Mouse (Mus musculus) kidney, adult 2 months (tissue): ENCODE measurements around the gene Arf3. TPM values are rescaled to one million over a fixed set of nuclear protein-coding genes. Genes with fewer than 3 reads are reported as not detected.
A peak's percentile ranks its signal among the peaks of the same experiment; 100 is the strongest.

Source experiments
- DNase-seq: peaks from one replicate; pipeline ENCODE4 v3.0.0; 2021
- H3K27ac ChIP-seq: fragments of 200-500 bp; 2 replicates; pipeline ENCODE4 v1.5.1; 2012; ENCODE audit warnings: low read depth, low read length, control low read depth, inconsistent platforms; ENCODE audit not compliant: insufficient read depth
- H3K27me3 ChIP-seq: fragments of 200-500 bp; replicated peaks from 2 replicates; pipeline ENCODE4 v1.6.1; 2012; ENCODE audit warnings: mild to moderate bottlenecking, moderate library complexity, low read length, inconsistent platforms; ENCODE audit not compliant: control insufficient read depth, insufficient read depth
- H3K36me3 ChIP-seq: fragments of 200-500 bp; 2 replicates; pipeline ENCODE4 v1.6.1; 2012; ENCODE audit warnings: mild to moderate bottlenecking, moderate library complexity, low read length, inconsistent platforms; ENCODE audit not compliant: control insufficient read depth, insufficient read depth
- H3K4me1 ChIP-seq: fragments of 200-500 bp; 2 replicates; pipeline ENCODE4 v1.6.1; 2011; ENCODE audit warnings: low read length; ENCODE audit not compliant: control insufficient read depth, insufficient read depth
- H3K4me3 ChIP-seq: fragments of 200-500 bp; 2 replicates; pipeline ENCODE4 v1.5.1; 2011; ENCODE audit warnings: mild to moderate bottlenecking, low read depth, low read length, control low read depth; ENCODE audit not compliant: insufficient read depth
- CTCF ChIP-seq: fragments of 200-500 bp; conservative IDR thresholded peaks from 2 replicates; pipeline ENCODE4 v1.5.1; 2011; ENCODE audit warnings: low read depth, mild to moderate bottlenecking, control low read depth, low read length, moderate library complexity, mixed read lengths; ENCODE audit not compliant: insufficient read depth, insufficient read length
- POLR2A ChIP-seq: fragments of 200-500 bp; IDR thresholded peaks from one replicate; pipeline ENCODE4 v1.6.1; 2011; ENCODE audit warnings: low read depth, low read length, control low read depth
- WGBS: fragments of 180-500 bp; shearing (Covaris S2); methylation state at CpG from one replicate; pipeline ENCODE4 v1.1.7; 2018; 5-methylcytosine and 5-hydroxymethylcytosine counted together
- polyA plus RNA-seq: library from polyadenylated mRNA; depleted of rRNA; stranded (reverse); fragments of >200 nt; gene quantifications from 2 replicates; pipeline ENCODE4 v1.2.3, GENCODE M21; 2012; rRNA removed

Gene Arf3
- polyA plus RNA-seq, 1 experiment, result 143 TPM

DNA sequence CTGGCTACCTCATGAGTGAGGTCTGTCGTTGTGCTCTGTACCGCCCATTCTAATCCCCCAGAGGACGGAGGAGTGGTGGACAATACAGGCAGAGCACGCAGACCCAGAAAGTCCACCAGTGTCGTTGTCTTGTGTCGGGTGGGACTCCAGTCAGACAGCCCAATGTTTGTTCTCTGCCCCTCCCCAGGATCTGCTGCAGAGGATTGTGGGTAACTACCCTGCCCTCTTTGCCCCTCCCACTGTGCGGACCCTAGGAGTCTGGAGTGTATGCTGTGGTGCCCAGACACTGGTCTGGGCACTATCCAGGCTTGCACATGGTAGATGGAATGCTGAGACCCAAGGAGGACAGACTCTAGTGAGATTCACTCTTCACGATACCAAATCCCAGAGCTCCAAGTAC is 66.8 kb downstream of the Arf3 start:
- Histone ChIP-seq H3K27ac (peak overlapping the region; percentile 10; the same call in 1 of the 2 replicates), H3K4me1 (peaks cover 9% of the 10 kb centered on the region; the same call in 1 of the 2 replicates), H3K36me3 (no peaks in the 10 kb centered on the region), H3K4me3 (no peak overlapping the region), H3K27me3 (no peaks in the 10 kb centered on the region; the same call in 1 of the 2 replicates)
- no peak for DNase-seq
- TF ChIP-seq POLR2A (no peak), CTCF (no peak)
- WGBS, result 53% methylated on average over 8 of the region's 8 CpGs

DNA sequence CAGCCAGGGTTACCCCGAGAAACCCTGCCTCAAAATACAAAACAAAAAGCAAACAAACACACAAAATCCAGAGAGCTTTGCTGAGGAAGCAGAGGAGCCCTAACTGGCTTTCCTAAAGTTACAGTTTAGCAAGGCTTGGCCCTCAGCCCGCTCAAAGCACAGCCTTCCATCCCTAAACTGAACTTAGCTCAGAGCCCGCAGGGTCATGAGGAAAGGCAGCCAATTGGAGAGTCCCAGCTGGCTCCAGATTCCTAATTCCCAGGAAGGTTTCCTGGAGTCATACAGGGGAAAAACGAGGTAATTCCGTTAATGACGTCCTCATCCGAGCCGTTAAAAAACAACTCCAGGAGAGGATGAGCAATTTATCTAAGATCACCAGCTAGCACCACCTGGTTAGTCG is 67.3 kb downstream of the Arf3 start:
- H3K4me3 ChIP-seq, result no peak overlapping the region
- H3K36me3 ChIP-seq, result no peaks in the 10 kb centered on the region
- peak; percentile 94 for DNase-seq
- TF ChIP-seq POLR2A, result no peak
- no peak for TF ChIP-seq CTCF
- H3K27me3 ChIP-seq, result no peaks in the 10 kb centered on the region; the same call in 1 of the 2 replicates
- WGBS, result 11% methylated on average over 9 of the region's 9 CpGs
- peaks cover 9% of the 10 kb centered on the region; the same call in 1 of the 2 replicates for H3K4me1 ChIP-seq
- peak overlapping the region; percentile 57 for H3K27ac ChIP-seq

DNA sequence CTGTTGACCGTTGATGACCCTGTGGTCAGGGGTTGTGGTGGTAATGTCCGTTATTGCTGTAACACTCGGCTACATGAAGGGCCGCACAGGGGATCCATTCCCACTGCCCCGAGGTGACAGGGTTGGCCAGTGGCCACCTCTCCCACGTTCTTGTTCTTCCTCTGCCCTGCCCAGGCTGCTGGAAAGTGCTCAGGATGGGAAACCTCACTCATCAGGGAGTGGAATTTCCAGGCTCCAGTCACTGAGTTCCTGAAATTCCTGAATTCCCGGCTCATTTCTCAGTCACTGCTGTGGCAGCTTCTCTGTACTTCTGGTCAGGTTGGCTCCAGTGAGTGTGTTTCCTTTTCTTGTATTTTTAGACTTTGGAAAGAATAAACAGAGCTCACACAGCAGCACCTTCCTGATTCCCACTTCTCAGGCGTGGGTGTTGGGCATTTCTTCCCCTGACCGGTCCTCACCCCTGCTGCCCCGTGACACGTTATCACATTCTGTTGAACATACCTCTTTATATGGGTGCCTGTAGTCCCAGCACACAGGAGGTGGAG is 70.8 kb downstream of the Arf3 start:
- TF ChIP-seq POLR2A (no peak), CTCF (no peak)
- no peaks in the 10 kb centered on the region for H3K36me3 ChIP-seq
- H3K4me3 ChIP-seq, result no peak overlapping the region
- peak overlapping the region; percentile 39 for H3K27ac ChIP-seq
- DNase-seq, result peak; percentile 87
- 24% methylated on average over 11 of the region's 11 CpGs for WGBS
- no peaks in the 10 kb centered on the region for H3K27me3 ChIP-seq
- peaks cover 9% of the 10 kb centered on the region; the same call in 1 of the 2 replicates for H3K4me1 ChIP-seq

DNA sequence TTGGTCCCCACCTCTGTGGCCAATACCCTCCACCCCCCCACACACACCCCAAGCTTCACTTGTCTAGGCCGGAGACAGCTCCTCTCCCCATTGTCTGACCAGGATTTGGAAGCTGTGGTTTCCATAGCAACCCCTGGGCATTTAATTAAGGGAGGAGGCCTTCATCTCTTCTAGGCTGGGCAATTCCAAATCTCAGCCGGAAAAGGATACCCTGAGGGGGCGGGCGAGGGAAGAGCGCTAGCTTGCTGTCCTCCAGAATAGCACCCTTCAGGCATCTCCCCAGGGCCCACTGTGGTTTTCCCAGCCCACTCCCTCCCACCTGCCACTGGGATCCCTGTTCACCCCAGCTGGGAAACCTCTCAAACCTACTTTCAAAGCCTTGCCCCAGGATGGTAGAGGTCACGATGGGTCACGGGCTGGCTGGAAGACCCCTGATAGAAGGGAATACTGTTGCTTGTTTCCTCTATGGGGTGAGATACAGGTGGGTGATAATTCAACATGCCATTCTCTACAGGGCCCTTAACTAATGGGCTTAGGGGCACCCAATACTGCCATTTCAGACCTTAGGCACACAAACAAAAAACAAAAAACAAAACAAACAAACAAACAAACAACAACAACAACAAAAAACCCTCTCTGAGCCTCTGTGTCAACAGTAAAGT is 71.4 kb downstream of the Arf3 start:
- TF ChIP-seq POLR2A (no peak), CTCF (no peak)
- peak; percentile 60 for DNase-seq
- Histone ChIP-seq H3K27me3 (no peaks in the 10 kb centered on the region), H3K27ac (peak overlapping the region; percentile 34), H3K36me3 (no peaks in the 10 kb centered on the region), H3K4me3 (no peak overlapping the region), H3K4me1 (peaks cover 9% of the 10 kb centered on the region; the same call in 1 of the 2 replicates)
- 72% methylated on average over 7 of the region's 7 CpGs for WGBS

DNA sequence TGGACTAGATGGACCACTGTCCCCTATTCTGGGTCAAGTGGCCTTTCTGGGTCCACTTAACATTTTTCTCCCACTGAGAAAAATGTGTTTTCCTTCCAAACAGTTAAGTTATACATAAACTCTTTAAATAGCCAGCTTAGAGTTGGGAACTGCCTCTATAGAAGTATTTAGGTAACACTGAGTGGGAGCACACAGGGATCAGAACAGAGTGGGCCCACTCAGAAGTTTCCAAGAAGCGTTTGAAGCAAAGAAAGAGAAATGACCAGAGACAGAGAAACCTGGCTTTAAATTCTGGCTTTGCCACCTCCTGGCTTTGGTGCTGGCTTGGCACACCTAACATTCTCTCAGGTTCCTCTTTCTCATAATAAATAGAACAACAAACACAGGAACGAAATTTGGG is 73.3 kb downstream of the Arf3 start:
- WGBS, result 93% methylated on average over 2 of the region's 2 CpGs
- Histone ChIP-seq H3K36me3 (no peaks in the 10 kb centered on the region), H3K4me3 (no peak overlapping the region), H3K27me3 (no peaks in the 10 kb centered on the region), H3K4me1 (no peaks in the 10 kb centered on the region; the same call in 1 of the 2 replicates), H3K27ac (no peak overlapping the region)
- DNase-seq, result no peak
- TF ChIP-seq POLR2A, result no peak

Other genes with a start within 250 kb of the Arf3 start
- gene Kansl2, start 228.9 kb downstream of the Arf3 start, polyA plus RNA-seq, result 32.0 and 33.1 TPM in 2 replicates
- 10.0 and 11.0 TPM in 2 replicates for gene Ccnt1, start 192.3 kb downstream of the Arf3 start, polyA plus RNA-seq
- 1.0 and 1.1 TPM in 2 replicates for gene 4930415O20Rik, start 192.2 kb downstream of the Arf3 start, polyA plus RNA-seq
- gene Adcy6, start 153.1 kb downstream of the Arf3 start, polyA plus RNA-seq, result 98.7 and 104 TPM in 2 replicates
- 20.2 and 21.7 TPM in 2 replicates for gene Cacnb3, start 132.4 kb downstream of the Arf3 start, polyA plus RNA-seq
- gene Ddx23, start 100.3 kb downstream of the Arf3 start, polyA plus RNA-seq, result 23.8 and 24.4 TPM in 2 replicates
- gene Rnd1, start 85.8 kb downstream of the Arf3 start, polyA plus RNA-seq, result 2.2 and 2.8 TPM in 2 replicates
- gene Ccdc65, start 55.0 kb downstream of the Arf3 start, polyA plus RNA-seq, result 0.42 and 0.60 TPM in 2 replicates
- gene Fkbp11, start 35.0 kb downstream of the Arf3 start, polyA plus RNA-seq, result 9.3 and 10.1 TPM in 2 replicates
- 0.22 and 0.25 TPM in 2 replicates for gene Wnt10b, start 14.9 kb upstream of the Arf3 start, polyA plus RNA-seq
- gene Wnt1, start 26.6 kb upstream of the Arf3 start, polyA plus RNA-seq, result 0.04 TPM in 1 of 2 replicates, not detected in the other
- gene Ddn, start 46.3 kb upstream of the Arf3 start, polyA plus RNA-seq, result 12.1 and 12.3 TPM in 2 replicates
- gene Prkag1, start 68.3 kb upstream of the Arf3 start, polyA plus RNA-seq, result 68.9 and 72.7 TPM in 2 replicates
- 18.8 and 20.8 TPM in 2 replicates for gene Kmt2d, start 108.0 kb upstream of the Arf3 start, polyA plus RNA-seq
- gene Rhebl1, start 131.3 kb upstream of the Arf3 start, polyA plus RNA-seq, result 6.4 and 7.1 TPM in 2 replicates
- 1.2 and 1.5 TPM in 2 replicates for gene Dhh, start 135.3 kb upstream of the Arf3 start, polyA plus RNA-seq
- gene Lmbr1l, start 155.0 kb upstream of the Arf3 start, polyA plus RNA-seq, result 36.1 and 50.2 TPM in 2 replicates
- 488 and 540 TPM in 2 replicates for gene Tuba1b, start 171.4 kb upstream of the Arf3 start, polyA plus RNA-seq
- 12.0 TPM in 1 of 2 replicates, not detected in the other for gene Gm49450, start 190.3 kb upstream of the Arf3 start, polyA plus RNA-seq
- gene Tuba1a, start 190.5 kb upstream of the Arf3 start, polyA plus RNA-seq, result 121 and 131 TPM in 2 replicates